Mouse (Mus musculus) cortical plate, adult 2 months (tissue): ENCODE results near the gene Gm7030.
"Not testable (repeated sequence)": the region's sequence is repeated elsewhere in the genome, so short reads cannot be mapped to it uniquely, and the experiment has no call there.

ENCODE experiments used
- CTCF ChIP-seq: fragments of 200-500 bp; IDR thresholded peaks from 2 replicates; pipeline ENCODE4 v1.5.1; 2011; ENCODE audit warnings: mild to moderate bottlenecking, control low read depth, low read length; ENCODE audit not compliant: insufficient read depth; ENCODE audit errors: extremely low read depth
- POLR2A ChIP-seq: fragments of 200-500 bp; IDR thresholded peaks from 2 replicates; pipeline ENCODE4 v1.6.1; 2011; ENCODE audit warnings: mild to moderate bottlenecking, low read length, control low read depth; ENCODE audit not compliant: insufficient read depth; ENCODE audit errors: extremely low read depth

GRCm38 (mm10) chr17:36166901-36167300, 37.7 kb upstream of the Gm7030 start:
- not testable (repeated sequence) for TF ChIP-seq POLR2A, CTCF
